Mouse (Mus musculus): ENCODE measurements around the gene Borcs6. TPM values are rescaled to one million over a fixed set of nuclear protein-coding genes. Genes with fewer than 3 reads are reported as not detected.

Gene Borcs6
- polyA plus RNA-seq, 1 experiment from 2014 or later = 7.2 TPM

DNA sequence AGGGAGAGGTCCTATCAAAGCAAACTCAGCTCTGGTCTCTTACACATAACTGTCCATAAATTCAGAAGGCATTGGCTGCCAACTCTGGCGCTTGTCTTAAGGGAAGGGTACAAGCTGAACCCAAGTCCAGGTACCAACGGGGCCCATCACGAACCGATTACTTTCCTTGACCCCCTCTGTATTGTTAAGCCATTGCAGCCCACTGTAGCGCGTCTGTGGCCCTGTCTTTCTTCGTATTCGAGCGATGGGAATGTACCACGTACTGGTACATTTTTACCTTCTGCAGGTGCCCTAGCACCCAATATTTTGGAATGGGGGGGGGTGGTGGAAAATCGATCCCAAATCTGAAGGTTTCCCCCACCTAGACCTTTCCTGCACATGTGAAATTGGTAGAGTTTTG, 12.7 kb downstream of the Borcs6 start:
- H3K27me3 ChIP-seq (ENCODE audit: control insufficient read depth, insufficient read depth, low read length) = no peaks in the 10 kb centered on the region
- H3K4me1 ChIP-seq (ENCODE audit: control insufficient read depth, insufficient read depth, low read length) = peaks cover 33% of the 10 kb centered on the region
- H3K9me3 ChIP-seq (replicated peaks; ENCODE audit: control insufficient read depth, low read length) = no peaks in the 10 kb centered on the region
- peak overlapping the region; percentile 38 for H3K4me3 ChIP-seq (replicated peaks; ENCODE audit: low read length)
- peak overlapping the region; percentile 84 for H3K27ac ChIP-seq (ENCODE audit: low read length)
- peak overlapping the region; percentile 69 for H3K9ac ChIP-seq (ENCODE audit: low read length)
- no peaks in the 10 kb centered on the region for H3K36me3 ChIP-seq (ENCODE audit: control insufficient read depth, insufficient read depth, low read length)
- ATAC-seq (ENCODE audit: insufficient read depth, low FRiP score) = no peak
- H3K4me2 ChIP-seq (ENCODE audit: low read depth, low read length) = peak overlapping the region; percentile 55
- 81% methylated on average over 11 of the region's 11 CpGs for WGBS

- no peak for ATAC-seq (ENCODE audit: insufficient read depth, low FRiP score)
Measured at GRCm38 (mm10) chr11:69072666-69073064, 13.1 kb downstream of the Borcs6 start.

GRCm38 (mm10) chr11:69073065-69073888, 13.8 kb downstream of the Borcs6 start:
- WGBS = under 1% methylated on average over 14 of the region's 14 CpGs
- H3K9me3 ChIP-seq (replicated peaks; ENCODE audit: control insufficient read depth, low read length) = no peaks in the 10 kb centered on the region
- H3K27me3 ChIP-seq (ENCODE audit: control insufficient read depth, insufficient read depth, low read length) = no peaks in the 10 kb centered on the region
- H3K27ac ChIP-seq (ENCODE audit: low read length) = peak overlapping the region; percentile 84
- H3K36me3 ChIP-seq (ENCODE audit: control insufficient read depth, insufficient read depth, low read length) = no peaks in the 10 kb centered on the region
- peaks cover 26% of the 10 kb centered on the region for H3K4me1 ChIP-seq (ENCODE audit: control insufficient read depth, insufficient read depth, low read length)
- ATAC-seq (ENCODE audit: insufficient read depth, low FRiP score) = peak; percentile 72
- peak overlapping the region; percentile 62 for H3K9ac ChIP-seq (ENCODE audit: low read length)
- H3K4me3 ChIP-seq (replicated peaks; ENCODE audit: low read length) = peak overlapping the region; percentile 38
- H3K4me2 ChIP-seq (ENCODE audit: low read depth, low read length) = peak overlapping the region; percentile 55

More at GRCm38 (mm10) chr11:69072666-69073064, 13.1 kb downstream of the Borcs6 start:
- Histone ChIP-seq H3K4me1 (ENCODE audit: control insufficient read depth, insufficient read depth, low read length) (peaks cover 28% of the 10 kb centered on the region), H3K9me3 (replicated peaks; ENCODE audit: control insufficient read depth, low read length) (no peaks in the 10 kb centered on the region), H3K4me3 (replicated peaks; ENCODE audit: low read length) (peak overlapping the region; percentile 38), H3K4me2 (ENCODE audit: low read depth, low read length) (peak overlapping the region; percentile 55), H3K36me3 (ENCODE audit: control insufficient read depth, insufficient read depth, low read length) (no peaks in the 10 kb centered on the region), H3K27ac (ENCODE audit: low read length) (peak overlapping the region; percentile 84), H3K9ac (ENCODE audit: low read length) (peak overlapping the region; percentile 69), H3K27me3 (ENCODE audit: control insufficient read depth, insufficient read depth, low read length) (no peaks in the 10 kb centered on the region)
- 6% methylated on average over 9 of the region's 9 CpGs for WGBS

- Histone ChIP-seq H3K27me3 (ENCODE audit: control insufficient read depth, insufficient read depth, low read length) (no peaks in the 10 kb centered on the region), H3K4me2 (ENCODE audit: low read depth, low read length) (0 out of 2 replicates have a peak overlapping the region, but pooled peaks have one; percentile 6), H3K4me1 (ENCODE audit: control insufficient read depth, insufficient read depth, low read length) (peaks cover 26% of the 10 kb centered on the region), H3K27ac (ENCODE audit: low read length) (peak overlapping the region; percentile 84), H3K4me3 (replicated peaks; ENCODE audit: low read length) (no peak overlapping the region), H3K9me3 (replicated peaks; ENCODE audit: control insufficient read depth, low read length) (no peaks in the 10 kb centered on the region), H3K9ac (ENCODE audit: low read length) (peak overlapping the region; percentile 10; the same call in 1 of the 2 replicates), H3K36me3 (ENCODE audit: control insufficient read depth, insufficient read depth, low read length) (no peaks in the 10 kb centered on the region)
- 31% methylated on average over 6 of the region's 6 CpGs for WGBS
- no peak for ATAC-seq (ENCODE audit: insufficient read depth, low FRiP score)
Measured at GRCm38 (mm10) chr11:69073951-69074775, 14.6 kb downstream of the Borcs6 start.

DNA sequence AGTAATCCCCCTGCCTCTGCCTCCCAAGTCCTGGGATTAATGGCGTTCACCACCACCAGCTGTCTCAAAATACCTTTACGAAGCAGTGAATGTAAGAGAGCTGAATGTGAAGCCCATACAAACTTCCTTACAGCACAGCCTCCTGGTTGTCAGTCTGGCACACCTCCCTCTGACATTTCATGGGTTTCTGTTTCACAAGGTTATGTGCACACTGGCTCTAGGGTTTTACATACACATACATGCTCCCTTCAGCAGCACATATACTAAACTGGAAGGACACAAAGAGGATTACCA, 15.2 kb downstream of the Borcs6 start:
- Histone ChIP-seq H3K27me3 (ENCODE audit: control insufficient read depth, insufficient read depth, low read length) (no peaks in the 10 kb centered on the region), H3K4me3 (replicated peaks; ENCODE audit: low read length) (no peak overlapping the region), H3K27ac (ENCODE audit: low read length) (peak overlapping the region; percentile 84; the same call in 1 of the 2 replicates), H3K9ac (ENCODE audit: low read length) (no peak overlapping the region), H3K4me2 (ENCODE audit: low read depth, low read length) (no peak overlapping the region), H3K9me3 (replicated peaks; ENCODE audit: control insufficient read depth, low read length) (no peaks in the 10 kb centered on the region), H3K36me3 (ENCODE audit: control insufficient read depth, insufficient read depth, low read length) (no peaks in the 10 kb centered on the region), H3K4me1 (ENCODE audit: control insufficient read depth, insufficient read depth, low read length) (peaks cover 26% of the 10 kb centered on the region)
- 48% methylated on average over 2 of the region's 2 CpGs for WGBS
- ATAC-seq (ENCODE audit: insufficient read depth, low FRiP score) = no peak

DNA sequence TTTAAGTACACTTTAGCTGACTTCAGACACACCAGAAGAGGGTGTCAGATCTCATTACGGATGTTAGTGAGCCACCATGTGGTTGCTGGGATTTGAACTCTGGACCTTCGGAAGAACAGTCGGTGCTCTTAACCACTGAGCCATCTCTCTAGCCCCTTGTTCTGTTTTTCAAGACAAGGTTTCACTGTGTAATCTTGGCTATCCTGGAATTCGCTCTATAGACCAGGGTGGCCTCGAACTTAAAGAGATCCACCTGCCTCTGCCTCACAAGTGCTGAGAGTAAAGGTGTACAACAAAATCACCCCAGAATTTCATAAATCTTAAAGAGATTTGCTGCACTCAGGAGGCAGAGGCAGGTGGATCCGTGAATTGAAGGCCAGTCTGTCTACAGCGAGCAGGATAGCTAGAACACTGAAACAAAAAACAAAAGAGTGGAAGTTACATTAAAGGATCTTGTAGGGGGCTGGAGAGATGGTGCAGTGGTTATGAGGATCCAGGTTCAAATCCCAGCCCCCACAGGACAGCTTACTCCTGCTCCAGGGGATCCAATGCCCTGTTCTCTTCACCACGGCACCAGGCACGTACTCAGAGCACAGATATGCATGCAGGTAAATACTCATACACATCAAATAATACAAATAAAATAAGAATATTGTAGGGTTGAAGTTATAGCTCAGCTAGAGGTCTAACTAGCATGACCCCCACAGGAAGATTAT, 16.4 kb downstream of the Borcs6 start:
- peaks cover 22% of the 10 kb centered on the region for H3K4me1 ChIP-seq (ENCODE audit: control insufficient read depth, insufficient read depth, low read length)
- no peak overlapping the region for H3K4me2 ChIP-seq (ENCODE audit: low read depth, low read length)
- H3K9ac ChIP-seq (ENCODE audit: low read length) = no peak overlapping the region
- no peaks in the 10 kb centered on the region for H3K9me3 ChIP-seq (replicated peaks; ENCODE audit: control insufficient read depth, low read length)
- WGBS = 55% methylated on average over 8 of the region's 9 CpGs
- H3K4me3 ChIP-seq (replicated peaks; ENCODE audit: low read length) = no peak overlapping the region
- no peak overlapping the region for H3K27ac ChIP-seq (ENCODE audit: low read length)
- H3K27me3 ChIP-seq (ENCODE audit: control insufficient read depth, insufficient read depth, low read length) = no peaks in the 10 kb centered on the region
- H3K36me3 ChIP-seq (ENCODE audit: control insufficient read depth, insufficient read depth, low read length) = no peaks in the 10 kb centered on the region
- no peak for ATAC-seq (ENCODE audit: insufficient read depth, low FRiP score)

DNA sequence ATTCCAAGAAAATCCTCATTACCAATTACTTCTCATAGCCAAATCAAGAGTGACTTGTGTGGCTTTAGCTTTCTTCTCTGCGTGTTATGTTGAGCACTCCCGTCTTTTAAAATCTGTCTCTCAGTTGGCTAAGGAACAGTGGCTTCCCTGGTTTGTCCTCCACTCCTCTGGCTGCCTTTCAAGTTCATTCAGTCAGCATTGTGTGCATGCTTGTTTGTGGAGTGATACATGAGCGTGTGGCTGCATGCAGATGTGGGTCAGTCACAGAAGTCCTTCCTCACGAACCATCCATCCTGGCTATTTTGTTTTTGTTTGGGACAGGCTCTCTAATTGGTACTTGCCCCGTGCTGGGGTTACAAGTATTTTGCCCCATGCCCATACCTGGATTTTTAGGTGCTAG, 17.1 kb downstream of the Borcs6 start:
- H3K4me2 ChIP-seq (ENCODE audit: low read depth, low read length) = no peak overlapping the region
- H3K4me1 ChIP-seq (ENCODE audit: control insufficient read depth, insufficient read depth, low read length) = peaks cover 16% of the 10 kb centered on the region
- H3K9me3 ChIP-seq (replicated peaks; ENCODE audit: control insufficient read depth, low read length) = no peaks in the 10 kb centered on the region
- H3K36me3 ChIP-seq (ENCODE audit: control insufficient read depth, insufficient read depth, low read length) = no peaks in the 10 kb centered on the region
- no peak for ATAC-seq (ENCODE audit: insufficient read depth, low FRiP score)
- no peaks in the 10 kb centered on the region for H3K27me3 ChIP-seq (ENCODE audit: control insufficient read depth, insufficient read depth, low read length)
- WGBS = 62% methylated on average over 5 of the region's 5 CpGs
- no peak overlapping the region for H3K27ac ChIP-seq (ENCODE audit: low read length)
- H3K4me3 ChIP-seq (replicated peaks; ENCODE audit: low read length) = no peak overlapping the region
- H3K9ac ChIP-seq (ENCODE audit: low read length) = no peak overlapping the region

DNA sequence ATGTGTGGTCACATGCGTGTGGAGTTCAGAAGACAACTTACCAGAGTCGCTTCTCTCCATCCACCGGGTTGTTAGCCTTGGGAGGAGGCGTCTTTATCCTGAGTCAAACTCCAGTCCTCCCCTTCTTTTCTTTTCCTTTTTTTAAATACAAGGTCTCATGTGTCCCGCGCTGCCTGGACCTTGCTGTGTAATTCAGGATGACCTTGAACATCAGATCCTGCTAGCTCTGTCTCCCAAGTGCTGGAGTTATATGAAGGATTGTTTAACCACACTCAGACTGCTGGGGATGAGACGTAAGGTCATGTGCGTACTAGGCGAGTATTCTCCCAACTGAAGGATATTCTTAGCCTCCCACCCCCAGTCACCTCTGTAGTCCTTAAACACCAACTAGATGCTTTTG, 17.8 kb downstream of the Borcs6 start:
- H3K36me3 ChIP-seq (ENCODE audit: control insufficient read depth, insufficient read depth, low read length) = no peaks in the 10 kb centered on the region
- no peaks in the 10 kb centered on the region for H3K27me3 ChIP-seq (ENCODE audit: control insufficient read depth, insufficient read depth, low read length)
- no peak overlapping the region; the same call in 1 of the 2 replicates for H3K9ac ChIP-seq (ENCODE audit: low read length)
- 82% methylated on average over 9 of the region's 9 CpGs for WGBS
- ATAC-seq (ENCODE audit: insufficient read depth, low FRiP score) = no peak
- peaks cover 12% of the 10 kb centered on the region for H3K4me1 ChIP-seq (ENCODE audit: control insufficient read depth, insufficient read depth, low read length)
- H3K9me3 ChIP-seq (replicated peaks; ENCODE audit: control insufficient read depth, low read length) = no peaks in the 10 kb centered on the region
- H3K27ac ChIP-seq (ENCODE audit: low read length) = no peak overlapping the region
- H3K4me3 ChIP-seq (replicated peaks; ENCODE audit: low read length) = no peak overlapping the region
- H3K4me2 ChIP-seq (ENCODE audit: low read depth, low read length) = no peak overlapping the region

Measured in stomach, embryonic 16.5 days (tissue).